Mouse (Mus musculus) myocyte (in vitro differentiated cells): ENCODE data around the gene Asah2. TPM values are rescaled to one million over a fixed set of nuclear protein-coding genes. Genes with fewer than 3 reads are reported as not detected.

Experiments
- H3K27me3 ChIP-seq: one replicate; pipeline ENCODE4 v1.6.1; 2011; ENCODE audit not compliant: control insufficient read depth, insufficient read depth, insufficient read length
- H3K36me3 ChIP-seq: one replicate; pipeline ENCODE4 v1.6.1; 2011; ENCODE audit not compliant: control insufficient read depth, insufficient read depth
- H3K4me2 ChIP-seq: one replicate; pipeline ENCODE4 v1.6.1; 2011; ENCODE audit warnings: low read depth, control low read depth
- H3K4me3 ChIP-seq: one replicate; pipeline ENCODE4 v1.5.1; 2011; ENCODE audit warnings: mild to moderate bottlenecking, control low read depth, moderate library complexity
- H3K79me2 ChIP-seq: one replicate; pipeline ENCODE4 v1.6.1; 2011; ENCODE audit not compliant: control insufficient read depth, insufficient read depth
- H3ac ChIP-seq: one replicate; pipeline ENCODE4 v1.6.1; 2011; ENCODE audit not compliant: control insufficient read depth, insufficient read length
- CEBPB ChIP-seq: IDR thresholded peaks from 2 replicates; pipeline ENCODE4 v1.6.1; 2011; ENCODE audit warnings: mild to moderate bottlenecking, moderate library complexity; ENCODE audit not compliant: poor library complexity, insufficient read depth, severe bottlenecking
- E2F4 ChIP-seq: IDR thresholded peaks from one replicate; pipeline ENCODE4 v1.6.1; 2011; ENCODE audit warnings: mild to moderate bottlenecking, control low read depth, moderate library complexity; ENCODE audit not compliant: insufficient read depth
- MAX ChIP-seq: IDR thresholded peaks from one replicate; pipeline ENCODE4 v1.6.1; 2011; ENCODE audit warnings: low read depth, mild to moderate bottlenecking, control low read depth
- MYOD1 ChIP-seq, 3 experiments: IDR thresholded peaks; one replicate each; pipeline ENCODE4 v1.6.1; 2011; ENCODE audit warnings: control low read depth in 2 of 3, low read depth in 2 of 3, mild to moderate bottlenecking in 2 of 3, moderate library complexity in 1 of 3; ENCODE audit not compliant: insufficient read length in 2 of 3, control insufficient read depth in 1 of 3
- MYOG ChIP-seq, 3 experiments: IDR thresholded peaks; one replicate each; pipeline ENCODE4 v1.6.1; 2011; ENCODE audit warnings: control low read depth in 2 of 3, low read depth in 2 of 3, mild to moderate bottlenecking in 2 of 3; ENCODE audit not compliant: insufficient read length in 2 of 3, control insufficient read depth in 1 of 3, insufficient read depth in 1 of 3
- POLR2A ChIP-seq: IDR thresholded peaks from one replicate; pipeline ENCODE4 v1.6.1; 2011; ENCODE audit warnings: low read depth, mild to moderate bottlenecking, control low read depth, moderate library complexity; ENCODE audit not compliant: insufficient read length
- POLR2AphosphoS2 ChIP-seq: IDR thresholded peaks from one replicate; pipeline ENCODE4 v1.6.1; 2011; ENCODE audit warnings: low read depth, control low read depth; ENCODE audit not compliant: insufficient read length
- REST ChIP-seq: IDR thresholded peaks from one replicate; pipeline ENCODE4 v1.6.1; 2011; ENCODE audit warnings: mild to moderate bottlenecking, control low read depth, moderate library complexity; ENCODE audit not compliant: insufficient read depth, insufficient read length
- SRF ChIP-seq: IDR thresholded peaks from one replicate; pipeline ENCODE4 v1.6.1; 2011; ENCODE audit warnings: low read depth; ENCODE audit not compliant: control insufficient read depth, insufficient read length
- TCF12 ChIP-seq: IDR thresholded peaks from one replicate; pipeline ENCODE4 v1.6.1; 2011; ENCODE audit warnings: mild to moderate bottlenecking, control low read depth; ENCODE audit not compliant: poor library complexity, insufficient read depth, severe bottlenecking
- TCF3 ChIP-seq: IDR thresholded peaks from one replicate; pipeline ENCODE4 v1.6.1; 2011; ENCODE audit warnings: low read depth, control low read depth; ENCODE audit not compliant: insufficient read length
- USF1 ChIP-seq: IDR thresholded peaks from one replicate; pipeline ENCODE4 v1.6.1; 2011; ENCODE audit warnings: low read depth, mild to moderate bottlenecking, control low read depth, moderate library complexity
- polyA plus RNA-seq: library from polyadenylated mRNA; unstranded; fragments of >200 nt; fragmentation: generic; extraction: Trizol; gene quantifications from one replicate; pipeline ENCODE4 v1.2.1, GENCODE M21; 2012; ENCODE audit warnings: missing spikeins

Gene Asah2
- polyA plus RNA-seq, 1 experiment, result 1.1 TPM

- no peaks in the 10 kb centered on the region for H3K36me3 ChIP-seq
- H3K4me3 ChIP-seq, result no peak overlapping the region
- no peak overlapping the region for H3K4me2 ChIP-seq
- no peaks in the 10 kb centered on the region for H3K79me2 ChIP-seq
- H3ac ChIP-seq, result no peak overlapping the region
- TF ChIP-seq SRF, result no peak
- TF ChIP-seq TCF3, result no peak
- TF ChIP-seq MYOD1 (IDR thresholded peaks at IDR 0.05; ENCODE audit: control insufficient read depth in 1 of 3, insufficient read length in 2 of 3, low read depth in 2 of 3), result no peak
- TF ChIP-seq MAX, result no peak
- TF ChIP-seq MYOG (IDR thresholded peaks at IDR 0.05; ENCODE audit: control insufficient read depth in 1 of 3, insufficient read depth in 1 of 3, insufficient read length in 2 of 3, low read depth in 2 of 3), result no peak
- TF ChIP-seq CEBPB, result no peak
- TF ChIP-seq TCF12, result no peak
- no peak for TF ChIP-seq POLR2AphosphoS2
- TF ChIP-seq REST, result no peak
- no peak for TF ChIP-seq USF1
- no peak for TF ChIP-seq POLR2A
- TF ChIP-seq E2F4, result no peak
- H3K27me3 ChIP-seq, result no peaks in the 10 kb centered on the region
Measured at GRCm38 (mm10) chr19:32067669-32068068, 40.3 kb downstream of the Asah2 start.

GRCm38 (mm10) chr19:32061294-32061693 lies 46.7 kb downstream of the Asah2 start:
- Histone ChIP-seq H3ac (no peak overlapping the region), H3K79me2 (no peaks in the 10 kb centered on the region), H3K27me3 (no peaks in the 10 kb centered on the region), H3K4me2 (no peak overlapping the region), H3K4me3 (no peak overlapping the region), H3K36me3 (no peaks in the 10 kb centered on the region)
- TF ChIP-seq USF1, result no peak
- no peak for TF ChIP-seq MAX
- TF ChIP-seq TCF12, result no peak
- TF ChIP-seq POLR2AphosphoS2, result no peak
- no peak for TF ChIP-seq SRF
- no peak for TF ChIP-seq POLR2A
- TF ChIP-seq MYOG (IDR thresholded peaks at IDR 0.05; ENCODE audit: control insufficient read depth in 1 of 3, insufficient read depth in 1 of 3, insufficient read length in 2 of 3, low read depth in 2 of 3), result no peak
- TF ChIP-seq CEBPB, result no peak
- TF ChIP-seq REST, result no peak
- TF ChIP-seq E2F4, result no peak
- no peak for TF ChIP-seq TCF3
- TF ChIP-seq MYOD1 (IDR thresholded peaks at IDR 0.05; ENCODE audit: control insufficient read depth in 1 of 3, insufficient read length in 2 of 3, low read depth in 2 of 3), result no peak

- Histone ChIP-seq H3K4me2 (no peak overlapping the region), H3ac (no peak overlapping the region), H3K4me3 (no peak overlapping the region), H3K27me3 (no peaks in the 10 kb centered on the region), H3K79me2 (no peaks in the 10 kb centered on the region), H3K36me3 (no peaks in the 10 kb centered on the region)
- TF ChIP-seq TCF3, result no peak
- TF ChIP-seq MAX, result no peak
- no peak for TF ChIP-seq REST
- no peak for TF ChIP-seq USF1
- no peak for TF ChIP-seq POLR2AphosphoS2
- no peak for TF ChIP-seq MYOG (IDR thresholded peaks at IDR 0.05; ENCODE audit: control insufficient read depth in 1 of 3, insufficient read depth in 1 of 3, insufficient read length in 2 of 3, low read depth in 2 of 3)
- no peak for TF ChIP-seq TCF12
- TF ChIP-seq POLR2A, result no peak
- TF ChIP-seq E2F4, result no peak
- TF ChIP-seq CEBPB, result no peak
- TF ChIP-seq MYOD1 (IDR thresholded peaks at IDR 0.05; ENCODE audit: control insufficient read depth in 1 of 3, insufficient read length in 2 of 3, low read depth in 2 of 3), result no peak
- no peak for TF ChIP-seq SRF
Measured at GRCm38 (mm10) chr19:32056252-32056651, 51.8 kb downstream of the Asah2 start.

GRCm38 (mm10) chr19:32055725-32056124 lies 52.3 kb downstream of the Asah2 start:
- TF ChIP-seq SRF (no peak), CEBPB (no peak), MYOD1 (IDR thresholded peaks at IDR 0.05; ENCODE audit: control insufficient read depth in 1 of 3, insufficient read length in 2 of 3, low read depth in 2 of 3) (no peak), E2F4 (no peak), USF1 (no peak), TCF12 (no peak), MYOG (IDR thresholded peaks at IDR 0.05; ENCODE audit: control insufficient read depth in 1 of 3, insufficient read depth in 1 of 3, insufficient read length in 2 of 3, low read depth in 2 of 3) (no peak), POLR2AphosphoS2 (no peak), POLR2A (no peak), REST (no peak), MAX (no peak), TCF3 (no peak)
- Histone ChIP-seq H3ac (no peak overlapping the region), H3K4me3 (no peak overlapping the region), H3K27me3 (no peaks in the 10 kb centered on the region), H3K4me2 (no peak overlapping the region), H3K36me3 (no peaks in the 10 kb centered on the region), H3K79me2 (no peaks in the 10 kb centered on the region)

GRCm38 (mm10) chr19:32051251-32051650 lies 56.8 kb downstream of the Asah2 start:
- H3K36me3 ChIP-seq, result no peaks in the 10 kb centered on the region
- no peak overlapping the region for H3ac ChIP-seq
- H3K79me2 ChIP-seq, result no peaks in the 10 kb centered on the region
- no peak overlapping the region for H3K4me3 ChIP-seq
- H3K4me2 ChIP-seq, result no peak overlapping the region
- TF ChIP-seq MAX (no peak), REST (no peak)
- no peaks in the 10 kb centered on the region for H3K27me3 ChIP-seq
